Mouse (Mus musculus) right cerebral cortex, postnatal 25 days (tissue): ENCODE data around the gene Slc38a3.
A peak's percentile ranks its signal among the peaks of the same experiment; 100 is the strongest.

Experiments used
- DNase-seq: peaks from one replicate; pipeline ENCODE4 v3.0.0; 2022

Gene Slc38a3

GRCm38 (mm10) chr9:107695441-107696105, 26.2 kb upstream of the Slc38a3 start:
- no peak for DNase-seq

- DNase-seq, result no peak
These were observed 25.3 kb upstream of the Slc38a3 start for GRCm38 (mm10) chr9:107694627-107695026.

DNA sequence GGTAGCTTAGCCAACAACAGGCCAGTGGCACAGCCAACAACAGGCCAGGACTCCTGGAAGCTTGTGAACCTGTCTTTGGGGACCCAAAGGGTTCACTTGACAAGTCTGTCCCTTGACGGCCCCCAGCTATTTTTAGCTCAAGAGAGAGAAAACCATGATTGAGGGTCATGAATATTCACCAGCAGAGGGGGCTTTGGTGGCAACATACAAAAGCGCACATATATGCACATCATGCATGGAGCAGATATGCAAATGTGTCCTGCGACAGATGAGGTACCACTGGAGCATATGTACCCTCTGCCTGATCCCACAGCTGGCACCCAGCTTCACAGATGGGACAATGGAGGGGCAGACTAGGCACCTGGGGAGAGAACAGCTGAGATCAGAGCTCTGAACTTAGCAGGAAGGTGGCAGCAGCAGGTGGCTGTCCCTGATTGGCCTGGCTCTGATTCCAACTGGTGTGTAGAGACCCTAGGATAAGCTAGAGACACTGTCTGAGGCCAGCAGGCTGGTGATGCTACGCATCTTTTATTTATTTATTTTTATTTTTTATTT, 24.2 kb upstream of the Slc38a3 start:
- no peak for DNase-seq

- DNase-seq, result no peak
These were observed 23.5 kb upstream of the Slc38a3 start for GRCm38 (mm10) chr9:107692785-107693184.

DNA sequence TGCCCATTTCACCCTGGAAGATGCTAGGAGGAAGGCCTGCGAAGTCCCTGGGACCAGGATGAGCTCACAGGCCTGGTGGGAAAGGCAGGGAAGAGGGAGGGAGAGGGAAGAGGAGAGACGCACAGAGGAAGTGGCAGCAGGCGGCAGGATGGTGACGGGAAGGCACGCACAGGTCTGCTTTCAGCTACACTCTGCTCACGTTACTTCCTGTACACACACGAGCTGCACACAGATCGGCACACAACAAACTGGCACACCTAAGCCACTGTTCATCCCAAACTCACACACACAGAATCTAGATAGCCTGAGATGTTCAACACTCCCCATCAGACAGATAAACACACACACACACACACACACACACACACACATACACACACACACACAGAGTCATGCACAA, 21.1 kb upstream of the Slc38a3 start:
- DNase-seq, result no peak

GRCm38 (mm10) chr9:107688939-107689338, 19.6 kb upstream of the Slc38a3 start:
- no peak for DNase-seq

- DNase-seq, result no peak
These were observed 19.1 kb upstream of the Slc38a3 start for GRCm38 (mm10) chr9:107688415-107688814.

GRCm38 (mm10) chr9:107685231-107685981, 16.1 kb upstream of the Slc38a3 start:
- DNase-seq, result no peak

GRCm38 (mm10) chr9:107682405-107682804, 13.1 kb upstream of the Slc38a3 start:
- no peak for DNase-seq

DNA sequence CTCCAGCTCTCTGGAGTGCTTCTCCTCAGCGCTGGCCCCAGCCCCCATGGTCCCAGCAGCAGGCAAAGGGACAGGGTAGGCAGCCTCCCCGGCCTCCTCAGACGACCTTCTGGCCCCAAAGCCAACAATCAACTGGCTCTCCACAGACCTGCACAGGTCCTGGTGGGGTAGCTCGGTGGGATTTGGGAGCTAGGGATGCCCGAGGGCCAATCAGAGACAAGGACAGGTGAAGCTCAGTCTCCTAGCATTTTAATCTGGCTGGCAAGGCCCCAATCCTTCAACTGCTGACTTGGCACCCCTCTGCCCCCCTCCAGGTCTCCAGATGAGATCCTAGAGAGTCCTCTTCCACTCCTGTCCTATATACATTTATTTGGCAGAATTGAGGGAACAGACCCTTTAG, 10.2 kb upstream of the Slc38a3 start, which contains the start of gene Gnat1:
TSS of gene Gnat1 (minus strand) at position 212 of the 400 bp plus-strand sequence.
- DNase-seq, result no peak

GRCm38 (mm10) chr9:107678861-107679260, 9.5 kb upstream of the Slc38a3 start:
- DNase-seq, result no peak

- DNase-seq, result peak; percentile 46
These were observed 8.6 kb upstream of the Slc38a3 start for GRCm38 (mm10) chr9:107677819-107678526.

- DNase-seq, result no peak
These were observed 7.9 kb upstream of the Slc38a3 start for GRCm38 (mm10) chr9:107677091-107677784.

DNA sequence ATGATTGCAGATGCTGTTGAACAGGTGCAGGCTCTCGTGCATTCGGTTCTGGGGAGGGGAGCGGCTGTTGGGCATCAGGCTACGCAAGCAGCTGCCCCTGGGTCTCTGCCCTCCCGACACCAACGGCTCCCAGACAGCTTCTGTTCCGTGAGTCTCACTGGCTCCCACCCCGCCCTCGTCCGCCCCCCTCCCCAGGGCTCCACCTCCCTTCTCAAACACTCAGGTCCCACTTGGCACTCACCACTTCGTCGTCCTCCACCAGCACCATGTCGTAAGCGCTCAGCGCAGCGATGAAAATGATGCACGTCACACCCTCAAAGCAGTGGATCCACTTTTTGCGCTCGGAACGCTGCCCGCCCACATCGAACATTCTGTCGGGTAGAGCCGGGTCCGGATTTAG, 7.0 kb upstream of the Slc38a3 start:
- DNase-seq, result no peak

DNA sequence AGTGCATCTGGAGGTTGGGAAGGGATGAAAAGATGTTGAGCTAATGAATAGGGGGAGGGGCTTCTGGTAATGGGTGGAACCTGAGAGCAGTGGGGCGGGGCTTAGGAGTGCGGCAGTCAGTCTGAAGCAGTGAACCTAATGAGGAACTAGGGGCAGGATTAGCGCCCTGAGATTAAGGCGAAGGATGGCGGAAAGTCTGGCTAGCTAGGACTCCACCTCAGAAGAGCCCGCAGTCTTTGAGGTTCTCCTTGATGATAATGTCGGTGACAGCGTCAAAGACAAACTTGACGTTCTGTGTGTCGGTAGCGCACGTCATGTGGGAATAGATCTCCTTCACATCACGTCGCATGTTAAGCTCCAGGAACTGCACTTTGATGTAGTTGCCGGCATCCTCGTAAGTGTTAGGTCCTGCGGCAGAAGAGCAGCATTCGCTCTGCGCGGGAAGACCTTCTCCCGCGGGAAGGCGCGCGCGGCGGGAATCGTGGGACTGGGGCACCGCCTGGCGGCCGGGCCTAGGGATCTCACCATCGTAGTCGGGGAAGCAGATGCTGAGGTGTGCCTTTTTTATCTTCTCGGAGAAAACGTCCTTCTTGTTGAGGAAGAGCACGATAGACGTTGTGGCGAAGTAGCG, 6.5 kb upstream of the Slc38a3 start:
- peak; percentile 73 for DNase-seq

GRCm38 (mm10) chr9:107674609-107675429, 5.5 kb upstream of the Slc38a3 start:
- DNase-seq, result no peak

- DNase-seq, result no peak
These were observed 929 bp upstream of the Slc38a3 start for GRCm38 (mm10) chr9:107670259-107670658.

DNA sequence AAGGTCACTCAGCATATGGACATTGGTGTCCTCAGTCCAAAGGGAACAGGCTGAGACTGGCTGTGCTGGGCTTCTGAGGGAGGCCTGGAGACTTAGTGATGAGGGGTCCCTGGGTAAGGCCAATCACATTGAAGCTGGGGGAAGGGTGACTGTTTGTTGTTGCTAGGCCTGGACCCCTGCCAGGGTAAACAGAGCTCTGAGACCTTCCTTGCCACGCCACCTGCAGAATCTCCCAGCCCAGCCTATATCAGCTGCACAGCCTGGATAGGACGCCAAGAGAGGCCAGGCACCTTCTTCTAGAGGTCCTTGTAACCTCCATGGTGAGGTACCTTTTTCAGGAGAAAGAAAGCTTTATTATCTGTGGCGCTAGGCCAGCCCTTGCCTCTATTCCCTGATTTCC, 414 bp downstream of the Slc38a3 start:
- no peak for DNase-seq

DNA sequence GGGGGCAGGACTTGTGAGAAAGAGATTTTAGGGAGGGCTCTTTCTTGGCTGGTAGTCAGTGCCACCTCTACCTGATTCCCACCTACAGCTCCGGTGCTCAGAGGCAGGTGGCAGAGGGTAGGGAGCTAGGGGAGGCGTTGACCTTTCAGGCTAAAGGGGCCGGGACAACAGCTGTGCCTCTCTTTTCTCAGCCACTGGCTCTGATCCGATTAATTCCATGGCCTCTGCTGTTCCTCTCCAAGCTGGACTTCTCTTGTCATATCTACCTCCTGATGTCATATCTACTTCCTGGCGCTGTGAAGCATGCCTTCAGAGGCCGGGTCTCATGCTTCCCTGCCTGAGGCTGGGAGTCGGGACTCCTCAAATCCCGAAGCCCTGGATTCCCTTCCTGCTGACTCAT, 1.3 kb downstream of the Slc38a3 start:
- no peak for DNase-seq

DNA sequence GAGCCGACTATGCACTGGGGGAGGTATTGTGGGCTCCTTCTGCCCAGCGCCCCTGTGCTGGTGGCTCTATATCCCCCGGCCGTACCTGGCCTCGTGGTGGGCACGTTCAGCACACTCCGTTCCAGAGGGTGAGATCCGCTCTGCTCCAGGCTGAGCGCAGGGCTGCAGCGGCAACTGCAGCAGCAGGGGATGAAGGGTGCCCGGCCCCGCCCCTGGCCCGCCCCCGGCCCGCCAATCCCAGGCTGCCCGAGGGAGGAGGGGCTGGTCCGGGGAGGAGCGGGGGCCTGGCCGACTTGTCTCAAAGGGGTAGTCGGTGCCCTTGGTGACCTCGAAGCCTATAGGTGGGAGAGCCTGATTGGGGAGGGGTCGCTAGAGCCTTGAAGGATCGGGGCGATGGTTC, 2.1 kb downstream of the Slc38a3 start:
- DNase-seq, result peak; percentile 35

- no peak for DNase-seq
These were observed 2.6 kb downstream of the Slc38a3 start for GRCm38 (mm10) chr9:107666751-107667205.
